Mouse (Mus musculus) kidney, embryonic 16.5 days (tissue): Measurements from ENCODE around the gene Arhgef2. TPM values are rescaled to one million over a fixed set of nuclear protein-coding genes. Genes with fewer than 3 reads are reported as not detected.
A peak's percentile ranks its signal among the peaks of the same experiment; 100 is the strongest.

Source experiments
- ATAC-seq: fragments of 200-750 bp; cut with Nextera tagmentation; 2 replicates; pipeline ENCODE4 v1.8.0; 2017; ENCODE audit warnings: moderate TSS enrichment; ENCODE audit not compliant: low FRiP score, low TSS enrichment
- H3K27ac ChIP-seq: fragments of 300-500 bp; sonication (generic); 2 replicates; pipeline ENCODE4 v1.5.1; 2014; ENCODE audit warnings: low read length
- H3K27me3 ChIP-seq: fragments of 300-500 bp; sonication (generic); 2 replicates; pipeline ENCODE4 v1.6.1; 2014; ENCODE audit warnings: low read length, control low read depth, mixed read lengths; ENCODE audit not compliant: insufficient read depth
- H3K36me3 ChIP-seq: fragments of 300-500 bp; sonication (generic); 2 replicates; pipeline ENCODE4 v1.6.1; 2014; ENCODE audit warnings: low read length, control low read depth, mixed read lengths; ENCODE audit not compliant: insufficient read depth
- H3K4me1 ChIP-seq: fragments of 300-500 bp; sonication (generic); 2 replicates; pipeline ENCODE4 v1.6.1; 2014; ENCODE audit warnings: low read length, control low read depth, mixed read lengths; ENCODE audit not compliant: insufficient read depth
- H3K4me2 ChIP-seq: fragments of 300-500 bp; sonication (generic); replicated peaks from 2 replicates; pipeline ENCODE4 v1.6.1; 2014; ENCODE audit warnings: low read depth, low read length
- H3K4me3 ChIP-seq: fragments of 300-500 bp; sonication (generic); 2 replicates; pipeline ENCODE4 v1.5.1; 2014; ENCODE audit warnings: mild to moderate bottlenecking, low read length
- H3K9ac ChIP-seq: fragments of 300-500 bp; sonication (generic); replicated peaks from 2 replicates; pipeline ENCODE4 v1.6.1; 2014; ENCODE audit warnings: low read length
- H3K9me3 ChIP-seq: fragments of 300-500 bp; sonication (generic); 2 replicates; pipeline ENCODE4 v1.6.1; 2016; ENCODE audit warnings: low read length, control low read depth
- WGBS: fragments of 180-500 bp; shearing (Covaris S2); extraction: QIAGEN DNeasy Blood & Tissue Kit; methylation state at CpG from one replicate; pipeline ENCODE4 v1.1.7; 2014; 5-methylcytosine and 5-hydroxymethylcytosine counted together
- polyA plus RNA-seq: library from polyadenylated mRNA; unstranded; fragments of >200 nt; fragmentation: Nextera tagmentation; extraction: Ambion mirVana; gene quantifications from 2 replicates; pipeline ENCODE4 v1.2.1, GENCODE M21; 2015

Gene Arhgef2
- polyA plus RNA-seq, 1 experiment from 2014 or later, result 103 TPM

- Histone ChIP-seq H3K36me3 (peaks cover 7% of the 10 kb centered on the region), H3K4me3 (no peak within 1 kb of the TSS), H3K27ac (no peak within 1 kb of the TSS), H3K27me3 (no peaks in the 10 kb centered on the region), H3K9ac (no peak within 1 kb of the TSS), H3K4me1 (no peaks in the 10 kb centered on the region; the same call in 1 of the 2 replicates), H3K9me3 (no peaks in the 10 kb centered on the region), H3K4me2 (no peak within 1 kb of the TSS)
- ATAC-seq, result no peak
- 89% methylated on average over 17 of the region's 17 CpGs for WGBS
These were observed 47.2 kb downstream of the Arhgef2 start, which contains the start of gene Rxfp4 for GRCm38 (mm10) chr3:88652846-88653515. Gene Rxfp4 (minus strand): TSS chr3:88653142.

DNA sequence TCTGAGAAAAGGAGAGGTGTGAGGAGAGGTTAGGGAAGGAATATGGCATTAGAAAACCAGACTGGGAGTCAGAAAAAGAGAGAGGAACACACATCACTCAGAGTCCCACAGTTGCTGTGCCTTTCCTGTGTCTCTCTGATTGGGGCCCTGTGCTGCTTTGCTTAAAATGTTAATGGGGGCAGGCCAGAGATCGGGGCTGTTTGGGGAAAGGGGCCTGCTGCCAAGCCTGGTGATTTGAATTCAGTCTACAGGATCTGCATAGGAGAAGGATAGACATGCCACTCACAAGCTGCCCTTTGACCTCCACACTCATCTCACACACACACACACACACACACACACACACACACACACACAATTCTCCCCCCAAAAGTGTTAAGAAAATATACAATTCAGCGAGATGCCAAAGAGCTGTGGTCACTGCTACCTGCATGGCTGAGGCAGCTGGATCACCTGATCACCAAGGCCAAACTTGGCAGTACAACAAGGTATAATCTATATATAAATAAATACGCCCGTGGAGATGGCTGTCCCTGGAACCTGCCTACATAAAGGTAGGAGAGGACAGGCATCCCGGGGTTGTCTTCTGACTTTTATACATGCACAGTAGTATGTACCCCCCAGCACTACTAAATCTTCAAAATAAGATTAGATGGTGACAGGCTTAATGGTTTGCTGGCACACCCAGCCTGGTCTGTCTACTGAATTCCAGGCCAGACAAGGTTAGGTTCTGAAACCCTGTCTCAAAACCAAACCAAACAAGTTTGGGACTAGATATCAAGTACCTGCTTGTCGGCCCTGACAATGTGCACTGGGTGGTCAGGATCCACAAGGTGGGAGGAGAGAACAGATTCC is 48.0 kb downstream of the Arhgef2 start:
- Histone ChIP-seq H3K36me3 (no peaks in the 10 kb centered on the region), H3K4me1 (no peaks in the 10 kb centered on the region; the same call in 1 of the 2 replicates), H3K9ac (no peak overlapping the region), H3K4me2 (no peak overlapping the region), H3K27ac (no peak overlapping the region), H3K27me3 (no peaks in the 10 kb centered on the region), H3K4me3 (no peak overlapping the region), H3K9me3 (no peaks in the 10 kb centered on the region)
- ATAC-seq, result no peak
- 73% methylated on average over 6 of the region's 6 CpGs for WGBS

DNA sequence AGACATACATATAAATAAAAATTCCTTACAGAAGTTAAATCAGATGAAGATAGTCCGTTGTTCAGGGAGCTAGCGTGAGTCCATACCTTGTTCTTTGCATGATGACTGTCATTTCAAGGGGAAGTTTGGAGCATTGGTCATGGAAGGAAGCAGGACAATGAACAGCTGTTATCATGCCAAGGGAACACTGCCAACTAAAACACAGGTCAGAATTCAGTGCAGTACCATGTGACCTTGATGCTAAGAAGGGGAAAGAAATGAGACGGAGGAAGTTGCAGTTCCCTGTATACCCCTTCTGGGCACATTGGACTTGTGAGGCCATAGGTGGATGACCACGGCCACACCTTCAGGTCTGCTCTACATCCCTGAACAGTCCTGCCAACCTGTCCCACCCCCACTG is 48.9 kb downstream of the Arhgef2 start:
- no peaks in the 10 kb centered on the region; the same call in 1 of the 2 replicates for H3K4me1 ChIP-seq
- no peaks in the 10 kb centered on the region for H3K9me3 ChIP-seq
- no peak overlapping the region for H3K27ac ChIP-seq
- H3K36me3 ChIP-seq, result no peaks in the 10 kb centered on the region
- WGBS, result 54% methylated on average over 4 of the region's 4 CpGs
- no peak overlapping the region for H3K9ac ChIP-seq
- H3K4me3 ChIP-seq, result no peak overlapping the region
- no peak overlapping the region for H3K4me2 ChIP-seq
- no peak for ATAC-seq
- H3K27me3 ChIP-seq, result no peaks in the 10 kb centered on the region

DNA sequence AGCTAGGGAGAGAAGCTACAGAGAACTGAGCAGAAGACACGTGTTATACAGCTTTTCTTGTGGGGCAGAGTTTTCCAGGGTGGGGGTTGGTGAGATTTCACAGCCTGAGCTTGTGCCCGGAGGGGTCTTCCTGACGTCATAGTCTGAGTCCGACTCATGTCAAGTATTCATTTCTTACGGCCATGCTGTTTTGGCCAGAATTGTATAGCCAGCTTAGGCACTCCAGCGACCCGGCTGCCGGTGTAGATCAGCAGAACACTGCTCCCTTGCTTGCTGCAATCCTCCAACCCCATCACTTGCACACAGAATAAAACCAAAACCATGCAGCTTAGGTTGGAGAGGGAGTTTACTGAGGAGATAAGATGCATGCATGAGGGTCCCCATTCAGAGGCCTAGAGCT is 49.9 kb downstream of the Arhgef2 start:
- Histone ChIP-seq H3K9me3 (no peaks in the 10 kb centered on the region), H3K27ac (no peak overlapping the region), H3K4me1 (no peaks in the 10 kb centered on the region; the same call in 1 of the 2 replicates), H3K4me2 (no peak overlapping the region), H3K4me3 (no peak overlapping the region), H3K36me3 (no peaks in the 10 kb centered on the region), H3K9ac (no peak overlapping the region), H3K27me3 (no peaks in the 10 kb centered on the region)
- no peak for ATAC-seq
- 66% methylated on average over 8 of the region's 8 CpGs for WGBS

- WGBS, result 65% methylated on average over 5 of the region's 5 CpGs
These were observed 52.8 kb downstream of the Arhgef2 start for GRCm38 (mm10) chr3:88658441-88659127.

DNA sequence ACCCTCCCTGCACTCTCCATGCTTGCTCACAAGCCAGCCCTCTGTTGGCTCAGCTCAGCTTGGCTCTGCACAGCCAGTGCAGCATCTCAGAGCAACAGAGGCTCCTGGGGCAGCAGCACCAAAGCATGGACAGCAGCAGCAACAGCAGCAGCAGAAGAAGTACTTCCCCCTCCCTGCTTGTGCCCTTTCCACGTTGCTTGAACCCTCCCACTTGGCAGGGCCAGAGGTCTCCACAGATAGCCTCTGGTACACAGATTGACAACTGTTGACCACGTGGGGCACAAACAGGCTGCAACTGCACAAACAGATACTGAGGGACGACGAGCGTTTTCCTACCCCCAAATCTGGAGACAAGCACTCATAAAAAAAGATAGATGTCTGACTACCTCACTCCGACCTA is 54.0 kb downstream of the Arhgef2 start:
- no peaks in the 10 kb centered on the region for H3K9me3 ChIP-seq
- H3K4me1 ChIP-seq, result no peaks in the 10 kb centered on the region; the same call in 1 of the 2 replicates
- H3K27ac ChIP-seq, result no peak overlapping the region
- no peak overlapping the region for H3K4me2 ChIP-seq
- ATAC-seq, result no peak
- H3K4me3 ChIP-seq, result no peak overlapping the region
- no peak overlapping the region for H3K9ac ChIP-seq
- no peaks in the 10 kb centered on the region for H3K27me3 ChIP-seq
- 15% methylated on average over 6 of the region's 6 CpGs for WGBS
- no peaks in the 10 kb centered on the region for H3K36me3 ChIP-seq

More at GRCm38 (mm10) chr3:88658441-88659127, 52.8 kb downstream of the Arhgef2 start:
- H3K27ac ChIP-seq, result no peak overlapping the region
- H3K4me3 ChIP-seq, result no peak overlapping the region
- no peaks in the 10 kb centered on the region for H3K9me3 ChIP-seq
- H3K36me3 ChIP-seq, result no peaks in the 10 kb centered on the region
- no peak overlapping the region for H3K4me2 ChIP-seq
- no peak overlapping the region for H3K9ac ChIP-seq
- no peaks in the 10 kb centered on the region; the same call in 1 of the 2 replicates for H3K4me1 ChIP-seq
- ATAC-seq, result no peak
- H3K27me3 ChIP-seq, result no peaks in the 10 kb centered on the region

- Histone ChIP-seq H3K4me3 (no peak overlapping the region), H3K9me3 (no peaks in the 10 kb centered on the region)
- WGBS, result 68% methylated on average over 4 of the region's 4 CpGs
These were observed 58.3 kb downstream of the Arhgef2 start for GRCm38 (mm10) chr3:88664095-88664494.

GRCm38 (mm10) chr3:88677399-88677798 is 71.6 kb downstream of the Arhgef2 start:
- Histone ChIP-seq H3K4me1 (0 out of 2 replicates have a peak, but pooled peaks cover 3% of the 10 kb centered on the region), H3K4me2 (peak overlapping the region; percentile 72), H3K9me3 (no peaks in the 10 kb centered on the region), H3K27me3 (no peaks in the 10 kb centered on the region), H3K36me3 (no peaks in the 10 kb centered on the region), H3K4me3 (peak overlapping the region; percentile 45), H3K9ac (peak overlapping the region; percentile 70), H3K27ac (no peak overlapping the region)
- WGBS, result 8% methylated on average over 11 of the region's 11 CpGs
- ATAC-seq, result peak; percentile 81

More at GRCm38 (mm10) chr3:88664095-88664494, 58.3 kb downstream of the Arhgef2 start:
- Histone ChIP-seq H3K9ac (no peak overlapping the region), H3K27me3 (no peaks in the 10 kb centered on the region), H3K27ac (no peak overlapping the region), H3K36me3 (no peaks in the 10 kb centered on the region), H3K4me1 (no peaks in the 10 kb centered on the region), H3K4me2 (no peak overlapping the region)
- no peak for ATAC-seq

DNA sequence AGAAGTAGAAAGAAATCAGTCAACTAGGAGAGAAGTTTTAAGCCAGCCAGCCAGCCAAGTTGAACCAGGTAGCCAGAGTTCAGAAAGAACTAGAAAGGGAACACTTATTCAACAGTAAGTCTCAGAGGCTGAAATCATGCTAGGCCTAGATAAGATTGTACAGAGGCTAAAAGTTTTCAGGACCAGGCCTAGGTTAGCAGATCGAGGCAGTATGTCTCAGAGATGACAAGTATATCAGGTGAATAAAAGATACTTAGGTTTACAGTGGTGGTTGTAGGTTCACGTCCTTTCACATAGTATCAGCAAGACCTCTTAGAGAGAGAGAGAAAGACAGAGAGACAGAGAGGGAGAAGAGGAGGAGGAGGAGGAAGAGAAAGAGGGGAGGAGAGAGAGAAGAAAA is 78.0 kb downstream of the Arhgef2 start:
- H3K4me3 ChIP-seq, result no peak overlapping the region
- H3K9me3 ChIP-seq, result no peaks in the 10 kb centered on the region
- no peak overlapping the region for H3K27ac ChIP-seq
- no peak overlapping the region for H3K4me2 ChIP-seq
- peaks cover 10% of the 10 kb centered on the region for H3K4me1 ChIP-seq
- ATAC-seq, result no peak
- WGBS, result 90% methylated on average over 2 of the region's 2 CpGs
- H3K9ac ChIP-seq, result no peak overlapping the region
- peaks cover 12% of the 10 kb centered on the region for H3K36me3 ChIP-seq
- no peaks in the 10 kb centered on the region for H3K27me3 ChIP-seq
